Mouse (Mus musculus) T-cell, adult 2 months (primary cell): ENCODE data around the gene Trpm2.
"Not testable (repeated sequence)": the region's sequence is repeated elsewhere in the genome, so short reads cannot be mapped to it uniquely, and the experiment has no call there.

ENCODE experiments used
- DNase-seq: peaks from one replicate; pipeline ENCODE4 v3.0.0; 2022; ENCODE audit warnings: low spot score

Gene Trpm2

DNA sequence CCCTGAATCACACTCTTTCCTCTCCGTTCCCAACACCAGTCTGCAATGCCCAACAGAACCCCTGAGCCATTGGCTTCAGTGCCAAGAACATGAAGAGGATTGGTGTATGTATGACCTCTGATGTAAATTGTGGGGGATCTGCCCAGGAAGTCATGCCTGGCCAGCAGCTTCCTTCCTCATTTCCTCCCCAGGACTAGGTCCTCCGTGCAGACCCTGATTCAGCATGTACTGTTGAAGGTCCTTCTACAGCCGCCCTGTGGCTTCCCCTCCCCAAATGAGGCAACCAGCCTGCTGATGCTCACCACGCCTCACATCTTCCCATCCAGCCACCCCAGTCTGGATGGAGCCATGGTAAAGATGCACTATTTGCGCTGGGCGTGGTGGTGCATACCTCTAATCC lies at the start of gene Trpm2:
Gene Trpm2, minus strand, starts transcription at position 83 of the 400 bp plus-strand sequence.
- no peak for DNase-seq

DNA sequence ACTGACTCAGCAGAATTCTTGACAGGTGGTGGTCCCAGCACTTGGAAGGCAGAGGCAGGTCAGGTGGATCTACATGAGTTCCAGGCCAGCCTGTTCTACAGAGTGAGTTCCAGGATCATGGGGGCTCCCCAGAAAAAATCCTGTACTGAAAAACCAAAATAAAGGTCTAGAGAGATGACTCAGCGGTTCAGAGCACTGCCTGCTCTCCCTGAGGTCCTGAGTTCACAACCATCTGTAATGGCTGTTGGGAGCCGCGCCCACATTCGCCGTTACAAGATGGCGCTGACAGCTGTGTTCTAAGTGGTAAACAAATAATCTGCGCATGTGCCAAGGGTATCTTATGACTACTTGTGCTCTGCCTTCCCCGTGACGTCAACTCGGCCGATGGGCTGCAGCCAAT lies 49.6 kb upstream of the Trpm2 start:
- DNase-seq, result not testable (repeated sequence)

DNA sequence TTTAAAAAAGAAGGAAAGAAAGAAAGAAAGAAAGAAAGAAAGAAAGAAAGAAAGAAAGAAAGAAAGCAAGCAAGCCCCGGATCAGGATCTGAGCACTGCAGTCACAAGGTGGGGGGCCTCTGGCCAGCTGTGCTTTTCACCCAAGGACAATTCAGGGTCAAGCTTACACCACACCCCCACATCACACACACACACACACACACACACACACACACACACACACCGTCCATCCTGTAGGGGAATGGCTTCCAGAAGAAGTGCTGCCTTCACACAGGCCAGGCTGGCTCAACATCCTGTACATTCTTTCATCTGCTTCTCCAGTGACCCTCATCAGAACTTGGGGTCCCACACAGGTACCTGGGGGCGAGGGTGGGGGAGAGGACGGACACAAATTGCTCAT lies 48.9 kb upstream of the Trpm2 start:
- no peak for DNase-seq

DNA sequence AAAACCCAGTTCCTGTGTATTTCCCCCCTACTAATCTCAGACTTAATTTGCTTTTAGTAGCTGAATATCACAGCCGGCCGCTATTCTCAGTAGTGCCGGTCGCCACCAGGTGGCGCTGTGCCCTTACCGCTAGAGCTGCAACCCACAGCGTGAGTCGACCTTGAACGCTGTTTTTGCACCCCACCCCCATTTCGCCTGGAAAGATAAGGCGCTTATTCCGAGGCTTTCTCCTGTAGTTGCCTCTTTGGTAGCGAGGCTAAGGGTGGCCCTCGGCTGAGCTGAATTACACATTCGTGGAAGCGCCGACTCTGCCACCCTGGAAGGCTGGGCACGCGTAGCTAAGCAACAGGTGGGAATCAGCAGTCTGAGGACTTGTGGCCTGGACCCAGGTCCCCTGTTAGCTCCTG lies 48.4 kb upstream of the Trpm2 start:
- DNase-seq, result peak; percentile 69

GRCm38 (mm10) chr10:78016366-78016765 lies 46.0 kb upstream of the Trpm2 start:
- no peak for DNase-seq

- DNase-seq, result no peak
Measured at GRCm38 (mm10) chr10:78015489-78015888, 45.1 kb upstream of the Trpm2 start.

DNA sequence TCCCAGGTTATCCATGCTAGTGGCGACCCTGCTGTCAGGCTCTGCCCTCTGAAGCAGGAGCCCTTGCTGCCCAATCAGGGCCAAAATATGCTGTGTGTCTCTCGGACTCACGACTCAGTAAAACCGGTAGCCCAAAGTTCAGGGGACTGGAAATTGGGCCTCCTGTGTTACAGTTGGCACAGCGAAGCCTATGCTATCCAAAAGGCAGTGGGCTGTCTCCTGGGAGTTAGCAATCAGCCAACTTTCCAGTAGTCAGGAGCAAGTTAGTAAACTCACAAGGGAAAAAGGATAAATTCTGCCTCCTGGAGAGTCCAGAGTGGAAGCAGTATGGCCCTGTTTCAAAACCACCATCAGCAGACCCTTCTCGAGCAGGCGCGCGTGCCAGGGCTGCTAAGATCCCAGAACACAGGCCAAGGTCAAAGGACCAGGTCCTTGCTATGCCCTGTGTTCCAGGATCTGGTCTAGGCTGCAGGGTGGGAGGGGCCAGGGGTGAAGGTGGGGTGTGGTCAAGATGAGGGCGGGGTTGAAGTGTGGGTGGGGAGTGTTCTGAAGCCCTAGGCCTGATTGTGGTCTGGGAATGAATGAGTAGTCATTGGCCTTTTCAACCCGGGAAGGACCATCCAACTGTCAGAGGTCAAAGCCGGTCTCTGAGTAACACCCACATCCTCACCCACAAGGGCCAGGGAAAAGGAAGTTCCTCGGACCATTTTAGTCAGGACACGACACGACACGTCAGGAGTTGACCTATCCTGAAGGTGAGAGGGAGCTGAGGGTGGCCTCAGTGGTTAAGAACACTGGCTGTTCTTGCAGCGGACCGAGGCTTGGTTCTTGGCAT lies 42.5 kb upstream of the Trpm2 start:
- DNase-seq, result no peak

- not testable (repeated sequence) for DNase-seq
Measured at GRCm38 (mm10) chr10:78011116-78011515, 40.8 kb upstream of the Trpm2 start.

GRCm38 (mm10) chr10:78010335-78010734 lies 40.0 kb upstream of the Trpm2 start:
- DNase-seq, result no peak

DNA sequence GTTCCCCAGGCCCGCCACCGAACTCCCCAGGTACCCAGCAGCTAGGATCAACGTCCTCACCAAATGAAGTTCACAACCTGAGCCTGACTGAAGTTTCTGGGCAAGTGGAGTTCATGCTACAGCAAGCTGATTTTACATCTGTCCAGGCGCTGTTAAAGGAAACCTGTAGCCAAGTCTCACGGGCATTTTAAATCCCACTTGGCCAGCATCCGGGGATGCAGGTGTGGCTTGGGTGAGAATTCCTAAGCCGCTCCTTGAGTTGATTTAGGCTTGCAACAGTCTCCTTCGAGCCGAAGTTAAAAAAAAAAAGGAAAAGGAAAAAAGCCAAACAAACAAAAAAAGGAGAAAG lies 39.6 kb upstream of the Trpm2 start, which contains the start of gene Pfkl:
Gene Pfkl, minus strand, starts transcription at position 139 of the 349 bp plus-strand sequence.
- no peak for DNase-seq

DNA sequence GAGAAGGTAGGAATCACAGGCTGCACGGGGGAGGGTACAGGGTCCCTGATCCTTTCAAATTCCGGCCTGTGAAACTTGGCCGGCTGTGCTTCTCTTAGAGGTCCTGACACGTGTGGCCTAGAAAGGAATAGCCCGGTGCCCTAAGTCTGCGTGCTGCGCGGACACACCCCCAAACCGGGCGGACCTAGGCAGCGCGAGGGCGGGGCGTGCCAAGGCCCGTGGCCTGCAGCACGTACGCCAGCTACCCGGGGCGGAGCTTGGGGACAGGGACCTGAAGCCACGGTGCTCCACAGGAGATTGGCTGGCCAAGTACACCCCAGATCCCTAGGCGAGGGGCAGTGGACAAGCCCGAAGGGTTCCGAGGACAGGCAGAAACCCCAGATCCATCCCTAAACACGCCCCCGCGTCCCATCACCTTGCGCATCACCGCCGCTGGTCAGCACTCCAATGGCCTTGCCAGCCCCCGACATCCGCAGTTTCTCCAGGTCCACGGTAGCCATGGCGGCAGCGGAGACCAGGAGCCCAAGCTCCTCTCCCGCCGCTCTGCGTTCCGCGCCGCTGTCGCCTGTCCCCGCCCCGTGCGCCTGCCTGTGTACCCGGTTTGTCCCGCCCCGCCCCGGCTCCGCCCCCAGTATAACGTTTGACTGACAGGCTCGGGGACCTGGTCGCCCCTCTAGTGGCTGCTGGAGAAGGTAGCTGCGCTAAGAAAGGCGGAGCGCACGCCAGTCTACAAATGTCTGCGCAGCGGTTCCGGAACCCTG lies 39.0 kb upstream of the Trpm2 start:
- peak; percentile 95 for DNase-seq

DNA sequence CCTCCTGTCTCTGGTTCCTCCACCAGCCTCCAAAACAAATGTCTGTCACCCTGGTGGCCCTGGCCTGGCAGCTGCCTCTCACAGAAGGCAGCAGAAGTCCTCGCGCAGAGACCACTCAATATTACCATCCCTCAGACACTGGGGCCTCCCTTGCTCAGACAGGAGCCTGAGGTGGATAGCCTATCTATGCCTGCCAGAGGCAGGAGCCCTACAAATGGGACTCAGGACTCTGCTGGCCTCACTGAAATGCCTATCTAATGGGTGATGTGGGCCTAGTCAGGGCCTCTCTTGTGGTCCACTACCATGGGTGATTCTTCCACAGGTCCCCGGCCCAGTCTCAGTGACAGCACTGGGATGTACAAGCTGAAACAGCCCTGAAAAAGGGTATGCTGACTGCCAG lies 37.8 kb upstream of the Trpm2 start:
- no peak for DNase-seq

GRCm38 (mm10) chr10:78007203-78007602 lies 36.8 kb upstream of the Trpm2 start:
- DNase-seq, result no peak

GRCm38 (mm10) chr10:78005791-78006438 lies 35.6 kb upstream of the Trpm2 start:
- no peak for DNase-seq

GRCm38 (mm10) chr10:78004479-78005100 lies 34.2 kb upstream of the Trpm2 start:
- no peak for DNase-seq

DNA sequence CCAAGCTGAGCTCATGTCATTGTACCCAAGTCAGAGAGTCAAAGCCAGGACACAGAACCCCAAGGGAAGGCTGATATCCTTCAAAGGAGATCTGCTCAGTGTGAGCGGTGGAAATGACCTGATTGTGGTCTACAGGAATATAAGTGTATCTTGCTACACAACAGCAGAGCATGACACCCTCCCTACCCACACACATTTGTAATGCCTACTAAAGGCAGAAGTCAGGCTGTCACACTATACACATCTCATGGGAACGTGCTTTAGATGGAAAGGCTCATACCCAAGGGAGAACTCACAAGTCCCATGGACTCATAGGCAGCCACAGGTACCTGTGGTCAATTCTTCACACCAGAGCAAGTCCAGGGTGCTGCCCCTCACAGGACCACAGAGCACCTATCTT lies 32.0 kb upstream of the Trpm2 start:
- DNase-seq, result no peak

GRCm38 (mm10) chr10:78001796-78002195 lies 31.4 kb upstream of the Trpm2 start:
- no peak for DNase-seq

DNA sequence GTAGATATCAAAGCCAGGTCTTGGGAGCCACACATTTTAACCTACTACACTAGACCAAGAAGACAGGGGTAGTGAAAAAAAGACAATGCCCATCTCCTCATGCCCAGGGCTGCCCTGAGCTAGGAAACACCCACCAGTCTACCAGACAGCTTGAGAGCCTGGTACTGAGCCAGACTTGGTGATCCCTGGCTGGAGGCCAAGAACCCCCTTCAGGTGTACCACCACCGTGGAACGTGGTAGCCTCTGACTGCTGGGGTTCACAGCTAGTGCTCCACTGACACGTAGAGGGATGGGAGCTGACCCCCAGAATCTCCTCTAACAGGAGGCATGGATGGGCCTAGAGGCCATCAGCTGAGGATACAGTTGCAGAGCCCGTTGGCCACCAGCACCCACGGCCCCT lies 29.8 kb upstream of the Trpm2 start:
- DNase-seq, result no peak

DNA sequence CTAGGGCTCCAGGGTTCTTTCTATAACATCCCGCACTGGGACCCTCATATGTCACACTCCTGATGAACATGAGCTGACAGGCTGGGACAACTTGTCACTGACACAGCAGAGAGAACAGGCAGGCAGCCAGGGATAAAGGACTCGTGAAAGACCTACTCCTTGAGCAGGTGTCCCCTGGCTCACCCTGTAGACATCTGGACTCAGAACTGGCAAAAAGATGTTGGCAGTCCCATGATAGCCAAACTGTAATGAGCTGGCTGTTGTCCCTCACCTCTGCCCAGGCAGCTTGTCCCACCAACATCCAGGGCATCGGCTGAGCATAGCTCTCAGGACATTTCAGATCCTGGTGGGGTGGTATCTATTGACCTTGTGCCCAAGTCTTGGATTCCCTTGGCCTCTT lies 25.3 kb upstream of the Trpm2 start:
- no peak for DNase-seq

- DNase-seq, result no peak
Measured at GRCm38 (mm10) chr10:77985775-77986174, 15.4 kb upstream of the Trpm2 start.

DNA sequence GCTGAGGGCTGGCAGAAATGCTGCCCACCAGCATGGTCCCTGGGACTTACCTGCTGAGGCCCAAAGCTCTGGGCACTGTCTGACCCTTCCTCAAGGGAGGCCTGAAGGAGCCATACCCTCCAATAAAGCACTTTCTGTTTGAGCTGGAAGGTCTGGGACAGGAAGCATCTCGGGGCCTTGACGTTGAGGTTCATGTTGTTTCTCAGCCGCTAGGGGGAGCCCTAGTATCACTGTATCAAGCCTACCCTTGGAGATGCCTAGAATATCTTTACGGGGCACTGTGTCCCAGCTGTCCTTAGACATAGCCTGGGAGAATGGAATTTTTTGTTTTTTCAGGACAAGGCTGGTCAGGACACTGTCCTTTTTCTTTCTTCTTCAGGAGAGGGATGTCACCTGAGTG lies 14.3 kb upstream of the Trpm2 start:
- DNase-seq, result peak; percentile 67
